Mouse (Mus musculus) cerebellum, adult 9-11 months (tissue): Measurements from ENCODE around the gene Nr6a1.
A peak's percentile ranks its signal among the peaks of the same experiment; 100 is the strongest.

Experiments
- DNase-seq: peaks from one replicate; pipeline ENCODE4 v3.0.0; 2022

The Nr6a1 gene

GRCm38 (mm10) chr2:38936721-38937378, 9.4 kb upstream of the Nr6a1 start:
- DNase-seq = no peak

- DNase-seq = no peak
These were observed 7.4 kb upstream of the Nr6a1 start for GRCm38 (mm10) chr2:38934936-38935335.

GRCm38 (mm10) chr2:38933931-38934330, 6.4 kb upstream of the Nr6a1 start:
- no peak for DNase-seq

- DNase-seq = peak; percentile 50
These were observed 4.6 kb upstream of the Nr6a1 start, which contains the start of gene Olfml2a for GRCm38 (mm10) chr2:38931851-38932667. Gene Olfml2a (plus strand): TSS chr2:38931978.

GRCm38 (mm10) chr2:38930269-38930668, 2.8 kb upstream of the Nr6a1 start:
- no peak for DNase-seq

GRCm38 (mm10) chr2:38926145-38926891, 1.2 kb downstream of the Nr6a1 start:
- DNase-seq = peak; percentile 94

GRCm38 (mm10) chr2:38925171-38926080, 2.1 kb downstream of the Nr6a1 start:
- DNase-seq = peak; percentile 63

- DNase-seq = no peak
These were observed 2.9 kb downstream of the Nr6a1 start for GRCm38 (mm10) chr2:38924571-38924970.

- no peak for DNase-seq
These were observed 3.6 kb downstream of the Nr6a1 start for GRCm38 (mm10) chr2:38923911-38924310.

- no peak for DNase-seq
These were observed 4.0 kb downstream of the Nr6a1 start for GRCm38 (mm10) chr2:38923471-38923870.

- DNase-seq = no peak
These were observed 6.1 kb downstream of the Nr6a1 start for GRCm38 (mm10) chr2:38921374-38921773.

GRCm38 (mm10) chr2:38916947-38917691, 10.4 kb downstream of the Nr6a1 start:
- DNase-seq = no peak

- no peak for DNase-seq
These were observed 12.5 kb downstream of the Nr6a1 start for GRCm38 (mm10) chr2:38914965-38915364.

- no peak for DNase-seq
These were observed 13.0 kb downstream of the Nr6a1 start for GRCm38 (mm10) chr2:38914517-38914916.

GRCm38 (mm10) chr2:38908604-38909003, 18.9 kb downstream of the Nr6a1 start:
- no peak for DNase-seq

GRCm38 (mm10) chr2:38906097-38906496, 21.4 kb downstream of the Nr6a1 start:
- DNase-seq = no peak

GRCm38 (mm10) chr2:38904290-38904689, 23.2 kb downstream of the Nr6a1 start:
- DNase-seq = no peak

- DNase-seq = no peak
These were observed 24.6 kb downstream of the Nr6a1 start for GRCm38 (mm10) chr2:38902866-38903265.

GRCm38 (mm10) chr2:38880907-38881672, 46.4 kb downstream of the Nr6a1 start:
- no peak for DNase-seq

GRCm38 (mm10) chr2:38874544-38875108, 52.9 kb downstream of the Nr6a1 start:
- DNase-seq = no peak
